24 mouse cellular contexts compared by ENCODE assay signal in the genomic region with DNA sequence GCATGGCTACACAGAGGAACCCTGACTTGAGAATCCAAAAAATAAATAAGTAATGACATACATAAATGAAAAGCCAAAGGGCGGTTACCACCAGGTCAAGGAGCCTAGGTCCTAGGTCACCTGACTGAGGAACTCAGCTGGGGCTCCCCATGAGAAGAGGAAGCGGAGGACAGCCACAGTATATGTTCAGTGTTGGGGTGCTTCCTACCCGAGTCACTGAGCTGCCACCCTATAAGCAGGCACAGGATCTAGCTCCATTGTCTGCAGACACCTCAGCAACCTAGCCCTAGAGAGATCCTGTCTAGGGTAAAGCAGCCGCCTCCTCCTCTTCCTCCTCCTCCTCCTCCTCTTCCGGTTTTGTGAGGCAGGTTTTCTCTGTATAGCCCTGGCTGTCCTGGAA. TPM values are rescaled to one million over a fixed set of nuclear protein-coding genes. Genes with fewer than 3 reads are reported as not detected.
DNase-seq lines count a peak whose midpoint lies in the region; ATAC-seq and TF ChIP-seq lines count a peak whose summit lies in the region.
"Had no signal": no experiment of that assay in that cellular context is flagged by ENCODE, and none has a peak within 500 bp of the region (broad histone marks: within the 10 kb centered on the region; RNA-seq: fewer than 3 reads in every experiment).

No protein-coding gene starts in this region.

- H3K4me1 ChIP-seq in G1E (ENCODE audit: insufficient read depth, low read depth, low read length), result no peaks in the 10 kb centered on the region; the same call in 1 of the 2 replicates
- peaks cover 29% of the 10 kb centered on the region for H3K4me1 ChIP-seq in midbrain, embryonic 16.5 days (ENCODE audit: control insufficient read depth, insufficient read depth, low read length)
- peaks cover 23% of the 10 kb centered on the region for H3K4me1 ChIP-seq in forebrain, postnatal 0 days (ENCODE audit: insufficient read depth)

- H3K27me3 ChIP-seq in G1E (ENCODE audit: insufficient read depth, low read length), result no peaks in the 10 kb centered on the region
- H3K27me3 ChIP-seq in midbrain, embryonic 16.5 days (ENCODE audit: control insufficient read depth, insufficient read depth, low read depth, low read length), result no peaks in the 10 kb centered on the region
- no peaks in the 10 kb centered on the region for H3K27me3 ChIP-seq in forebrain, postnatal 0 days (ENCODE audit: insufficient read depth, low read length)
- H3K27me3 ChIP-seq: CH12.LX; embryonic facial prominence, embryonic 13.5 days; heart, embryonic 15.5 days; neural tube, embryonic 12.5 days had no signal

- peaks cover 55% of the 10 kb centered on the region for H3K36me3 ChIP-seq in G1E (replicated peaks)
- H3K36me3 ChIP-seq in midbrain, embryonic 16.5 days (ENCODE audit: control insufficient read depth, insufficient read depth, low read length), result no peaks in the 10 kb centered on the region
- H3K36me3 ChIP-seq in forebrain, postnatal 0 days (ENCODE audit: insufficient read depth), result no peaks in the 10 kb centered on the region
- H3K36me3 ChIP-seq: heart, embryonic 15.5 days had no signal

- no peak overlapping the region for H3K4me3 ChIP-seq in G1E (ENCODE audit: low read depth, low read length)
- H3K4me3 ChIP-seq in midbrain, embryonic 16.5 days (ENCODE audit: low read depth, low read length), result no peak overlapping the region
- no peak overlapping the region for H3K4me3 ChIP-seq in forebrain, postnatal 0 days (ENCODE audit: low read depth, low read length)
- H3K4me3 ChIP-seq: embryonic facial prominence, embryonic 13.5 days; heart, adult 2 months; heart, embryonic 15.5 days; layer of hippocampus, adult 2 months; midbrain, embryonic 10.5 days; neural tube, embryonic 12.5 days had no signal

- no peak for TF ChIP-seq CTCF in G1E (IDR thresholded peaks at IDR 0.05; ENCODE audit: low read depth, low read length)
- no peak for TF ChIP-seq CTCF in forebrain, postnatal 0 days (IDR thresholded peaks at IDR 0.05; ENCODE audit: low read depth)

- H3K9ac ChIP-seq in midbrain, embryonic 16.5 days (ENCODE audit: low read depth, low read length), result no peak overlapping the region
- no peak overlapping the region for H3K9ac ChIP-seq in forebrain, postnatal 0 days
- H3K9ac ChIP-seq: embryonic facial prominence, embryonic 13.5 days; heart, embryonic 15.5 days; neural tube, embryonic 12.5 days had no signal

- peak; percentile 54 for DNase-seq in thymus, postnatal 0 days (ENCODE audit: low spot score)
- no peak for DNase-seq in thymus, adult 18-20 months
- no peak for DNase-seq in G1E (ENCODE audit: low spot score)
- no peak for DNase-seq in T-cell, adult 2 months (ENCODE audit: low spot score)
- DNase-seq in forebrain, postnatal 0 days, result no peak
- DNase-seq: adrenal gland, adult 8-10 months; cerebellum, adult 9-11 months; gastrocnemius, postnatal 14 days; heart, adult 2 months; kidney, adult 2 months; kidney, postnatal 14 days; lung, adult 18-20 months; lung, postnatal 14 days had no signal

- ATAC-seq in G1E (ENCODE audit: extremely low read depth, insufficient number of reproducible peaks, low FRiP score, poor library complexity, severe bottlenecking), result 0 out of 2 replicates have a peak, but pooled peaks have one; percentile 54
- ATAC-seq in inflammation-experienced regulatory T-cells, adult 6 months, result peak; percentile 58
- no peak for ATAC-seq in midbrain, embryonic 16.5 days
- ATAC-seq in forebrain, postnatal 0 days, result no peak
- ATAC-seq: forebrain, embryonic 14.5 days had no signal

- peaks cover 32% of the 10 kb centered on the region for H3K9me3 ChIP-seq in G1E (replicated peaks)
- no peaks in the 10 kb centered on the region for H3K9me3 ChIP-seq in midbrain, embryonic 16.5 days (replicated peaks; ENCODE audit: control insufficient read depth, low read length, poor library complexity, severe bottlenecking)
- H3K9me3 ChIP-seq in forebrain, postnatal 0 days (ENCODE audit: low read length), result no peaks in the 10 kb centered on the region
- H3K9me3 ChIP-seq: embryonic facial prominence, embryonic 13.5 days; heart, embryonic 15.5 days; midbrain, embryonic 10.5 days; neural tube, embryonic 12.5 days had no signal

- 86% methylated on average over 5 of the region's 5 CpGs for WGBS in midbrain, embryonic 16.5 days
- WGBS in forebrain, postnatal 0 days, result 88% methylated on average over 5 of the region's 5 CpGs

- no peak overlapping the region for H3K4me2 ChIP-seq in midbrain, embryonic 16.5 days (ENCODE audit: low read length)
- H3K4me2 ChIP-seq in forebrain, postnatal 0 days (ENCODE audit: low read depth), result no peak overlapping the region
- H3K4me2 ChIP-seq: embryonic facial prominence, embryonic 13.5 days; heart, embryonic 15.5 days; liver, embryonic 11.5 days; neural tube, embryonic 12.5 days had no signal

- no peak overlapping the region for H3K27ac ChIP-seq in midbrain, embryonic 16.5 days (ENCODE audit: low read length)
- no peak overlapping the region for H3K27ac ChIP-seq in forebrain, postnatal 0 days (ENCODE audit: low read depth, low read length)
- H3K27ac ChIP-seq: embryonic facial prominence, embryonic 13.5 days; heart, adult 2 months; heart, embryonic 15.5 days; layer of hippocampus, adult 2 months; neural tube, embryonic 12.5 days had no signal

RNA-seq across cellular contexts. Expression of a gene that starts 41.3 kb away (rescaled TPM):
- 18.0 TPM in 2 replicates for polyA plus RNA-seq in thymus, postnatal 0 days (2015; fragmentation: Nextera tagmentation; extraction: Ambion mirVana)
- 20.2 and 21.6 TPM in 2 replicates for total RNA-seq in G1E (2014; fragmentation: Nextera tagmentation)
- 0.93 and 1.0 TPM in 2 replicates for total RNA-seq in G1E (2017)
- 54.1 and 64.6 TPM in 2 replicates for polyA plus RNA-seq in G1E (2012)
- 1 to 10 TPM; 1.9 to 5.7 (median 4.4) TPM for polyA plus RNA-seq in inflammation-experienced regulatory T-cells, adult 6 months (2017; shearing (Covaris generic))
- polyA plus RNA-seq in midbrain, embryonic 16.5 days (2015; fragmentation: Nextera tagmentation; extraction: Ambion mirVana), result 35.8 and 38.8 TPM in 2 replicates
- total RNA-seq in forebrain, postnatal 0 days (2014; rRNA removed), result 108 and 109 TPM in 2 replicates
- 45.7 and 56.4 TPM in 2 replicates for polyA plus RNA-seq in forebrain, postnatal 0 days (2015; fragmentation: Nextera tagmentation; extraction: Ambion mirVana)

RNA-seq across cellular contexts. Expression of a gene that starts 48.6 kb away (rescaled TPM):
- polyA plus RNA-seq in thymus, postnatal 0 days (2015; fragmentation: Nextera tagmentation; extraction: Ambion mirVana), result 3.5 and 3.7 TPM in 2 replicates
- total RNA-seq in G1E (2014; fragmentation: Nextera tagmentation), result not detected in 2 replicates
- 0.05 TPM in 1 of 2 replicates, not detected in the other for total RNA-seq in G1E (2017)
- not detected in 2 replicates for polyA plus RNA-seq in G1E (2012)
- not detected for polyA plus RNA-seq in inflammation-experienced regulatory T-cells, adult 6 months (2017; shearing (Covaris generic))
- 2.4 and 2.9 TPM in 2 replicates for polyA plus RNA-seq in midbrain, embryonic 16.5 days (2015; fragmentation: Nextera tagmentation; extraction: Ambion mirVana)
- 9.5 and 17.5 TPM in 2 replicates for total RNA-seq in forebrain, postnatal 0 days (2014; rRNA removed)
- 0.99 and 1.3 TPM in 2 replicates for polyA plus RNA-seq in forebrain, postnatal 0 days (2015; fragmentation: Nextera tagmentation; extraction: Ambion mirVana)
- total RNA-seq: monocyte, adult 5-6 weeks had no signal

Comparison
In these comparisons a context has a peak if more than half of its experiments do, and no peak if none do; other contexts are left out.
1. ATAC-seq: peak in G1E (single experiment) and inflammation-experienced regulatory T-cells, adult 6 months (single experiment); none in midbrain, embryonic 16.5 days (single experiment) and forebrain, postnatal 0 days (single experiment).